Mouse (Mus musculus) embryonic fibroblast, embryonic 13.5 days (primary cell): ENCODE measurements at regions not wholly inside any gene's neighbourhood (a gene's known extent, or its start where the extent isn't known, plus 50 kb on each side); places are given as distances from the start of the nearest gene placed in this dataset.

Source experiments
- CTCF ChIP-seq: IDR thresholded peaks from 2 replicates; pipeline ENCODE4 v1.5.1; 2011; ENCODE audit warnings: mild to moderate bottlenecking, control low read depth, low read length, moderate library complexity, borderline replicate concordance; ENCODE audit not compliant: insufficient read depth
- POLR2A ChIP-seq: IDR thresholded peaks from 2 replicates; pipeline ENCODE4 v1.6.1; 2011; ENCODE audit warnings: low read depth, mild to moderate bottlenecking, control low read depth, low read length, moderate library complexity

DNA sequence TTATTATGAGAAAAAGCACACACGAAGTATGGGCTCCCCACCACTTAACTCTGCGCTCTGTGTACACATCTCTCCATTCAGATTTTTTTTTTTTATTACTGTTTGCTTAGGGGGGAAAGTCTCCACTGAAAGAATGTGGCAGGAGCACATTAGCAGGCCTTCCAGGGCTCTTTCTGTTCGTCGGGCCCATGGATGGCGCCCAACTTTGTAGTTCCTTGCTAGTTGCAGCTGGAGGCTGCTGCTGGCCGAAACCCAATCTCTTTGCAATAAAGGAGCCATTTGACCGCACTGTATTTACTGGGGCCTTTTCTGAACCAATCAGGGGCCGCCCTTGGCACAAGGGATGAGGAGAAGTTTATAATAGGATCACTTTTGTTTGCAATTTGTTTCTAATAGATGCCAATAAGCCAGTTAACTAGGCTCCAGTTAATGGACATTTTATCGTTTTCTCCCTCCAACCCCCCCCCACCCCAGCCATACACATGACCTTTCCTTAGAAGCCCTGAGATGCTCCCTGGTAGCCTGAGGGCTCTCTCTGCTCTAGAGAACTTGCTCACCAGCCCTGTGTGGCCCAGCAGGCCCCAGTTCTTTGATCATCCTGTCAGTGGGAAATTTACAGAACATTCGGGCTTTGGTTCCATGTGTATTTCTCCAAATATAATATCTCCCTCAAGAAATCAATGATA is 104.3 kb downstream of the Evx1 start:
- no peak for TF ChIP-seq CTCF
- TF ChIP-seq POLR2A: no peak
